Mouse (Mus musculus): ENCODE measurements around the gene Spata32.
"Not testable (repeated sequence)": the region's sequence is repeated elsewhere in the genome, so short reads cannot be mapped to it uniquely, and the experiment has no call there.

Spata32 gene

GRCm38 (mm10) chr11:103246081-103246730 lies 28.0 kb upstream of the Spata32 start:
- DNase-seq (ENCODE audit: low spot score) = peak; percentile 40

GRCm38 (mm10) chr11:103244856-103245255 lies 26.6 kb upstream of the Spata32 start:
- no peak for DNase-seq (ENCODE audit: low spot score)

GRCm38 (mm10) chr11:103240740-103241139 lies 22.5 kb upstream of the Spata32 start:
- no peak for DNase-seq (ENCODE audit: low spot score)

DNA sequence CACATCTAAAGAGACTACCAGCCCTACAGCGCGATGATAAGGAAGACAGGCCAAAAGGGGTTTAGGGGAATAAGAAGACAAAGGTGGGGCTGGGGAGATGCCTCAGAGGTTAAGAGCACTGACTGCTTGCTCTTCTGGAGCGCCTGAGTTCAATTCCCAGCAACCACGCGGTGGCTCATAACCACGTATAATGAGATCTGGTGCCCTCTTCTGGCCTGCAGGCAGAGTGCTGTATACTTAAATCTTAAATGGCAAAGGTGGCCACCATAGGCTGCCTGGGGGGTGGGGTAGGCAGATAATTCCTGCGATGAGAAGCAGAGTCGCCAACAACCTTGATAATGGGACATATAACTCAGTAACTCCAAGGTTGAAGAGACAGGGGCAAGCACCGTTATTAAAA lies 19.5 kb upstream of the Spata32 start:
- no peak for DNase-seq (ENCODE audit: low spot score)

DNA sequence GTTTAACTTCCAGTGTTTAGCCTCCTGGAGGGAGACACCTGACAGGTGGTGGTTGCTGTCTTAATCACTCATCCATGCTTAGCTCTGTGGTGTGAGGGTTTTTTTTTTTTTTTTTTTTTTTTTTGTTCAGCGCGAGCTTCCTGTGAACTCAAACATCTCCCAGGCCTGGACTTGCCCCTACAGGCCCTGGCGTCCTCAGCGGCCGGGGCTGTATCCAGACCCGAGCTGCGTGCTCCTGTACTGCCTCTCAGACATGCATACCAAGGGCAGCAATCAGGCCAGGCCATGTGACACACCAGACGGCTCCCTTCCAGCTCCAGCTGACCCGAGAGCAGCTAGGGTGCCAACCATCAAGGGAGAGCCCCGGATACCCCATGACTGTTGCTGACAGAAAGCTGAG lies 18.7 kb upstream of the Spata32 start:
- no peak for DNase-seq (ENCODE audit: low spot score)

- no peak for DNase-seq (ENCODE audit: low spot score)
Measured at GRCm38 (mm10) chr11:103236431-103236830, 18.2 kb upstream of the Spata32 start.

DNA sequence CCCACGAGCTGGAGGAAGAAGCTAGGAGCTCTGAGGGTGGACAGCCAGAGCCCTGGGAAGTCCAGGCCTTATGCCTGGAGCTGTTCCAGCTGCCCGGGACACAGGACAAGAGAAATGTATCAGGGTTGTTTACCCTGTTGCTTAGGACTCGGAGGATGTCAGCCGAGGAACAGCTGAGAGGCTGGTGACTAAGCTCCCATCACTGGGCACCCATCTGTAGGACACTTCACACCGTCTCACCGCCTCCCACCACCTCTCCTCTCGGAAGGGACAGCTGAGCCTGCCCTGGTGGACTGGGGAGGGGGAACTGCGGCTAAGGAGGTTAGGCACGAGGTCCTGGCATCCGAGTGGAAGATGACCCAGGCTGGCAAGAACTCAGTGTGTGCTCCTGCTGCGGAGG lies 17.5 kb upstream of the Spata32 start:
- no peak for DNase-seq (ENCODE audit: low spot score)

DNA sequence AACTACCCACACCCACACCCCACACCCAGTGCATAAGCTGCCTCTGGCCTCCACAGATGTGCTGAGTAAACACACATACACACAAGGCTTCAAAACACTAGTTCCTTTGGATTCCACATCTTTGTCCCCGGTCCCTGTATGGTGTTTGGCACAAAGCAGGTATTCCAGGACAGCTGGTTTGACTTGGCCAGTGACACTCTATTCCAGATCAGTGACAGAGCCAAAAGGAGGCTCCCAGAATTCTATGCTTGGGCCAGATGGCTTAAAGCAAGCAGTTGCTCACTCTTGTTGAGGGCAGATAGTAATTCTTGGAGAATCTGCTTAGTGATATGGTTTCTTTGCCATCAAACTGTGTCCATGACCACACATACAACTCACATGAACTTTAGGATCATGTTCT lies 16.2 kb upstream of the Spata32 start:
- no peak for DNase-seq (ENCODE audit: low spot score)

DNA sequence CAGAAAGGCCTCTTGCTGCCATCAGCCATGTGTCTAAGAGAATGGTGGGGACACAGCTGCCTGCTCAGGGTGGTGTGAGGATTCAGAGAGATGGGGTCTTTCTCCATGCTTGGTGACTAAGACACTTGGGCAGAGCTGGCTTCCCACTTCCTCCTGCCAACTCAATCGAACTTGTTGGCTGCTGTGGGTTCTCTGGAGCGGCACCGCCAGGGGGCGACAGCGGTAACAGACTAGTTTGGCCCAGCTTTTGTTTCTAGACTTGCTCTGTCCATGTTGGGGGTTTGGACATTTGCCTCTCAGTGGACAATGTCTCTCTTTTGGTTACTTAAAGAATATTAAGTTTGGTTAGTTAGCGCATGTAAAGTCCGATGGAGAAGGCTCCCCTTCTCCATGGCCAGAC lies 14.7 kb upstream of the Spata32 start:
- DNase-seq (ENCODE audit: low spot score) = peak; percentile 89

DNA sequence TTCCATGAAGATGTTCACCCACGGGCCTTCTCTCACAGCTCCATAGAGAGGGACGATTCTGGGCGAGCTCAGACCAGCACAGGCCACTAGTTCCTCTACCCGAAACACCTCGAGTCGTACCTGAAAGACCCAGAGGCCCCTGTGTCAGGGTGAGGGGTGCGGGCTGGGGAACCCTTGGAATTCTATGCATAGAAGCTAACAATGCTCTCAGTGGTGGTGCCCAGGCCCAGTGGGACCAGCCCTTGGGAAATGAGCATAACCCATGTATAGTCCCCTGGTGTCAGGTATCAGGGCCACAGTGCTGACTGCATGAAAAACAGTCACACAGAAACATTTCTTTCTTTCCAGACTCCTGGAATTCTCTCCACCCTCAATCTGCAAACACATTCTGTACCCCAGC lies 13.1 kb upstream of the Spata32 start:
- DNase-seq (ENCODE audit: low spot score) = no peak

DNA sequence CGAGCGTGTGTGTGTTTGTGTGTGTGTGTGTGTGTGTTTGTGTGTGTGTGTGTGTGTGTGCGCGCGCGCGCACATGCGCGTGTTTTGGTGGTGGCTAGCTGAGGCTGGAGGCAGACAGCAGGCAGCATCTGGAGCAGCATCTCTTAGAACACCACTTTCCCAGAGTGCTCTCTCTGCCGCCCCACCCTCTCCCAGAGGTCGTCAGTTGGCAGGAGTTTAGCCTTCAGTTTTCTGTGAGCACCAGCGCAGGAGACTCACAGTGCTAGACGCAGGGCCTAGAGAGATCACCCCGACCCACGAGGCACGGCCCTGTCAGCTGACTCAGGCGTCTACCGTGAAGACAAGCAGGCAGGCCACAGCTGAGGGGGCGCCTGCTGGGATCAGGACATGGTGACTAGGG lies 12.4 kb upstream of the Spata32 start:
- DNase-seq (ENCODE audit: low spot score) = no peak

DNA sequence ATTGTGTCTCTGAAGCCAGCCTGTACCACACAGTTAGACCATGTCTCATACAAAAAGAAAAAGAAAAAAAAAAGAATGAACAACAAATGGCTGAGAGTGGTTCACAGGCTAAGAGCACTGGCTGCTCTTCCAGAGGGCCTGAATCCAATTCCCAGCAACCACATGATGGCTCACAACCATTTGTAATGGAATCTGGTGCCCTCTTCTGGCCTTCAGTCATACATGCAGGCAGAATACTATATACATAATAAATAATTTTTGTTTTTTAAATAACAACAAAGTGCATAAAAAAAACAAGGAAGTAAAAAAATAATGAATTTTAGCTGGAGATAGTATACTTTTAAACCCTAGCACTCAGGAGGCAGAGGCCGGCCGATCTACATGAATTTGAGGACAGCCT lies 11.4 kb upstream of the Spata32 start:
- DNase-seq (ENCODE audit: low spot score) = no peak

GRCm38 (mm10) chr11:103223951-103224456 lies 5.8 kb upstream of the Spata32 start:
- DNase-seq (ENCODE audit: low spot score) = no peak

- no peak for DNase-seq (ENCODE audit: low spot score)
Measured at GRCm38 (mm10) chr11:103223444-103223843, 5.2 kb upstream of the Spata32 start.

DNA sequence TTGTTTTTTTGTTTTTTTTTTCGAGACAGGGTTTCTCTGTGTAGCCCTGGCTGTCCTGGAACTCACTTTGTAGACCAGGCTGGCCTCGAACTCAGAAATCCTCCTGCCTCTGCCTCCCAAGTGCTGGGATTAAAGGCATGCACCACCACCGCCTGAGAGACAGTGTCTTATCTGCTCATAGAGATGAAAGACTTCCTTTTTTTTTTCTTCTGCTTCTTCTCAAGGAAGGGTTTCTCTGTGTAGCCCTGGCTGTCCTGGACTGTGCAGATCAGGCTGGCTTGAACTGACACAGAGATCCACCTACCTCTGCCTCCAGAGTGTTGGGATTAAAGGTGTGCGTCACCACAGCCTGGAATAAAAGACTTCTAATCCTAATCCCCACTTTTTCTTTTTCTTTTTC lies 4.5 kb upstream of the Spata32 start:
- not testable (repeated sequence) for DNase-seq (ENCODE audit: low spot score)

- DNase-seq (ENCODE audit: low spot score) = no peak
Measured at GRCm38 (mm10) chr11:103221437-103221836, 3.2 kb upstream of the Spata32 start.

GRCm38 (mm10) chr11:103219995-103220394 lies 1.8 kb upstream of the Spata32 start:
- no peak for DNase-seq (ENCODE audit: low spot score)

GRCm38 (mm10) chr11:103219259-103219658 lies 1.0 kb upstream of the Spata32 start:
- no peak for DNase-seq (ENCODE audit: low spot score)

DNA sequence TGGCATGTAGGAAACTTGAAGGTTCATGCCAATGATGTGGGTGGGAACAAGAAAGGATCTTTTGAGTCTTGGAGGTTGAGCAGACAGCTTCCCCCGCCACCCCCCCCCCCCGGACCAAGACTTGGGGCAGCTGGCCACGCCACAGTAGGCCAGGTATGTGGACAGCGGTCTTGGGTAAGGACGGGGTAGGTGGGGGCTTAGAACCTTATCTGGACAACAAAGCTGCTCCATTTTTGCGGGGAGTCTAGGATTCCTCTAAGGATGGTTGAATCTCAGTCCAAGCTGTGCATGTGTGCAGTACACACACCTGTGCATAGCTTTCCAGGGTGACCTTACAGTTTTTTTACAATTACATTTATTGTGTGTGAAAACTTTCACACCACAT lies 277 bp upstream of the Spata32 start:
- DNase-seq (ENCODE audit: low spot score) = no peak

DNA sequence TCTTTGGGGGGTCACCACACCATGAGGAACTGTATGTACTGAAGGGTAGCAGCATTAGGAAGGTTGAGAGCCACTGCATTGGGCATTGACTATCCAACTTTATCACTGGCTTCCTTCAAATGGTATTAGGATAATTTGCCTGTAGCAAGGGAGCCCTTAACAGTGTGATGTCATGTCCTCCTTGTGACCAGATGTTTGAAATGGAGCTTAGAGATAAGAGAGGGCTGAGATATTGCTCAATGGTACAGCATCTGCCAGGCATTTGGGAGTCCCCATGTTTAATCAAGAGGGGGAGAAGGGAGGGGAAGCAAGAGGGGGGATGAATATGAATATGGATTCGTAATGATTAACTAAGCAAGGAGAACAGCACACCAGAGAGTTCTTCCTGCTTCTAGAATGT lies 2.9 kb downstream of the Spata32 start:
- no peak for DNase-seq (ENCODE audit: low spot score)

- no peak for DNase-seq (ENCODE audit: low spot score)
Measured at GRCm38 (mm10) chr11:103213712-103214111, 4.5 kb downstream of the Spata32 start.

- DNase-seq (ENCODE audit: low spot score) = no peak
Measured at GRCm38 (mm10) chr11:103210291-103210690, 7.9 kb downstream of the Spata32 start.

DNA sequence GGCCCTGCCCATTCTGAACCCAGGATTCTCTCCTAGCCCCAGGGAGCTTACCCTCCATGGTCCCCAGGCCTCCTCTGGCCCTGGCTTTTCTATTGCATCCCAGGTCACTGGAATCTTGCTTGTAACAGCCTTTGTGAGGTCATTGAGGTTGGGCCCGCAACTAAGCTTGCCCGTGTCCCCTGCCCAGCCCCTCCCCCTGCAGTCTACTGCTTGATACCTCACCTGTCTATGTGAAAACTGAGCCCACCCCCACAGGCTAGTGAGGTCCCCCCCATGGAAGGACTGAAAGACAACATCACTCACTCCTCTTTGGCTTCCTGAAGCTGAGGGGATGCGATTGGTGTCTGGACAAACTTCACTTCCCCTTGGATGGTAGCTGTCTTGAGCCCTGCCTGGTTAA lies 9.8 kb downstream of the Spata32 start, which contains the start of gene 1700023F06Rik:
Gene 1700023F06Rik (minus strand): TSS at position 101 of the 400 bp plus-strand sequence.
- DNase-seq (ENCODE audit: low spot score) = no peak

DNA sequence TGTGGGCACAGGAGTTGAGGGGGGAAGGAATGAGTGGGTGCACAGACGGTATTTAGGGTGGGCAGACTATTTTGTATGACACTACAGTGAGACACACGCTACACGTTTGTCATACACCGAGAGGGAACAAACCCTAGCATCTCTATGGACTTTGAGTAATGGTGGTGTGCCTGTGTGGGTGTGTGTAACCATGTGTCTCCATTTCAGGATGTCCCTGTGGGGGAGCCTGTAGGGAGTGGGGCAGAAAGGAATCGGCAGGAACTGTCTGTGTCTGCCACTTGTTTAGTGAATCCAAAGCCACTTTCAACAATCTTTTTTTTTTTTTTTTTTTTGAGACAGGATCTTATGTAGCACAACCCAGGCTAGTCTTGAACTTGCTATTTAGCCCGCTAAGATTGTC lies 12.0 kb downstream of the Spata32 start:
- no peak for DNase-seq (ENCODE audit: low spot score)

Data from retina, embryonic 14.5 days (tissue).